Mouse (Mus musculus) liver, embryonic 13.5 days (tissue): Measurements from ENCODE around the gene Sema6d. TPM values are rescaled to one million over a fixed set of nuclear protein-coding genes. Genes with fewer than 3 reads are reported as not detected.

Experiments
- ATAC-seq: fragments of 200-750 bp; cut with Nextera tagmentation; 2 replicates; pipeline ENCODE4 v1.8.0; 2017; ENCODE audit warnings: low read depth, mild to moderate bottlenecking, moderate number of reproducible peaks, moderate library complexity
- DNase-seq: peaks from one replicate; pipeline ENCODE4 v3.0.0; 2022
- H3K27ac ChIP-seq: fragments of 300-500 bp; sonication (generic); 2 replicates; pipeline ENCODE4 v1.5.1; 2015; ENCODE audit warnings: moderate library complexity, mild to moderate bottlenecking, inconsistent platforms
- H3K27me3 ChIP-seq: fragments of 300-500 bp; sonication (generic); 2 replicates; pipeline ENCODE4 v1.6.1; 2015; ENCODE audit warnings: mild to moderate bottlenecking, inconsistent platforms
- H3K36me3 ChIP-seq: fragments of 300-500 bp; sonication (generic); 2 replicates; pipeline ENCODE4 v1.6.1; 2015; ENCODE audit warnings: mild to moderate bottlenecking, inconsistent platforms
- H3K4me1 ChIP-seq: fragments of 300-500 bp; sonication (generic); replicated peaks from 2 replicates; pipeline ENCODE4 v1.6.1; 2015; ENCODE audit warnings: inconsistent platforms
- H3K4me2 ChIP-seq: fragments of 300-500 bp; sonication (generic); 2 replicates; pipeline ENCODE4 v1.6.1; 2015; ENCODE audit warnings: inconsistent platforms, mild to moderate bottlenecking, moderate library complexity
- H3K4me3 ChIP-seq: fragments of 300-500 bp; sonication (generic); replicated peaks from 2 replicates; pipeline ENCODE4 v1.5.1; 2015; ENCODE audit warnings: mild to moderate bottlenecking, inconsistent platforms
- H3K9ac ChIP-seq: fragments of 300-500 bp; sonication (generic); 2 replicates; pipeline ENCODE4 v1.6.1; 2015; ENCODE audit warnings: mild to moderate bottlenecking, inconsistent platforms
- H3K9me3 ChIP-seq: fragments of 300-500 bp; sonication (generic); replicated peaks from 2 replicates; pipeline ENCODE4 v1.6.1; 2016; ENCODE audit warnings: inconsistent platforms
- WGBS: fragments of 180-500 bp; shearing (Covaris S2); methylation state at CpG from one replicate; pipeline ENCODE4 v1.1.7; 2015; ENCODE audit not compliant: insufficient replicate concordance; 5-methylcytosine and 5-hydroxymethylcytosine counted together
- polyA plus RNA-seq: library from polyadenylated mRNA; unstranded; fragments of >200 nt; fragmentation: Nextera tagmentation; extraction: Ambion mirVana; gene quantifications from 2 replicates; pipeline ENCODE4 v1.2.1, GENCODE M21; 2015

The Sema6d gene
- polyA plus RNA-seq, 1 experiment from 2014 or later: 2.8 TPM

DNA sequence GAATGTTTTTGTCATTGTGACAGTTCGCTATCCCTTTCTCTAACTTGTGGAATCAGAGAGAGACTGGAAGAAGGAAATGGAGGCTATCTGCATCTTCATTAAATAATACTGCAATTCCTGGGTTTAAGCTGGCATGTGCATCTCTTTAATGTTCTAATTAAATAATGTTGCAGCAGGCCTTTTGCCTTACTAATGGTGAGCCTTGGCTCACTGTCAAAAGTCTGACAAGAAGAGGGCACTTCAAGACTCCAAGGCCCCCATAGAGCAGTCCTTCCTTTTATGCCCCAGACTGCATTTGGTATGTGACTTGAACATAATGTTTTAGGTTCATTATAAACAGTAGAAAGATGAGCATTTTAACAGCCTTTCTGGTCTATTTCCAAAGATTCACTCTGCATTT lies 147.1 kb downstream of the Sema6d start:
- H3K4me1 ChIP-seq: no peaks in the 10 kb centered on the region
- no peak overlapping the region for H3K27ac ChIP-seq
- no peak overlapping the region for H3K9ac ChIP-seq
- WGBS: 69% methylated on average over 1 of the region's 1 CpGs
- H3K9me3 ChIP-seq: no peaks in the 10 kb centered on the region
- no peak overlapping the region for H3K4me2 ChIP-seq
- H3K27me3 ChIP-seq: no peaks in the 10 kb centered on the region
- DNase-seq: no peak
- ATAC-seq: no peak
- no peak overlapping the region for H3K4me3 ChIP-seq
- no peaks in the 10 kb centered on the region for H3K36me3 ChIP-seq

DNA sequence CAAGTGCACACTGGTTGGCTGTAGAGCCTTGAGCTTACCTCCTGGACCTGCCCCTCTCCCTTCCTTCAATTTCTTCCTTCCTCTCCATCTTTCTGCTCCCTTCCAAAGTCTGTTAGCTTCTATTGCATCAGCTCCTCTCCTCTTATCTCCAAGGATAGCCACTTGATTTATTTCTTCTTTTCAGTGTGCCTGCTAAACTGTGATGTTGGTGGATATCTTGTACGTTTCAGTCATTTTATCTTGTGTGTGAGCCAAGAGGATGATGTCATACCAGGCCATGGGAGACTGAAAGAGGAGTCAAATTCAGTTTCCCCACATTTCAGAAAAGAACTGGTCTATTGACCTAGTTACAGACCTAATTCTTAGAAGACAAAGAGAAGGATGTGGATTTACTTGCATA lies 153.8 kb downstream of the Sema6d start:
- Histone ChIP-seq H3K36me3 (no peaks in the 10 kb centered on the region), H3K4me1 (no peaks in the 10 kb centered on the region), H3K27me3 (no peaks in the 10 kb centered on the region), H3K27ac (no peak overlapping the region), H3K4me2 (no peak overlapping the region), H3K4me3 (no peak overlapping the region), H3K9ac (no peak overlapping the region), H3K9me3 (no peaks in the 10 kb centered on the region)
- WGBS: 48% methylated on average over 1 of the region's 1 CpGs
- DNase-seq (no peak), ATAC-seq (no peak)

GRCm38 (mm10) chr2:124244543-124245245 lies 154.9 kb downstream of the Sema6d start:
- DNase-seq: no peak
- no peaks in the 10 kb centered on the region for H3K27me3 ChIP-seq
- H3K4me2 ChIP-seq: no peak overlapping the region
- no peaks in the 10 kb centered on the region for H3K4me1 ChIP-seq
- no peaks in the 10 kb centered on the region for H3K9me3 ChIP-seq
- H3K36me3 ChIP-seq: no peaks in the 10 kb centered on the region
- H3K4me3 ChIP-seq: no peak overlapping the region
- no peak for ATAC-seq
- no peak overlapping the region for H3K27ac ChIP-seq
- H3K9ac ChIP-seq: no peak overlapping the region
- 52% methylated on average over 4 of the region's 4 CpGs for WGBS

GRCm38 (mm10) chr2:124258108-124258507 lies 168.3 kb downstream of the Sema6d start:
- ATAC-seq: no peak
- H3K9ac ChIP-seq: no peak overlapping the region
- no peak for DNase-seq
- H3K4me2 ChIP-seq: no peak overlapping the region
- H3K27me3 ChIP-seq: no peaks in the 10 kb centered on the region
- 41% methylated on average over 1 of the region's 1 CpGs for WGBS
- no peak overlapping the region for H3K27ac ChIP-seq
- H3K36me3 ChIP-seq: no peaks in the 10 kb centered on the region
- H3K4me3 ChIP-seq: no peak overlapping the region
- H3K4me1 ChIP-seq: no peaks in the 10 kb centered on the region
- no peaks in the 10 kb centered on the region for H3K9me3 ChIP-seq

- H3K4me3 ChIP-seq: no peak overlapping the region
- no peaks in the 10 kb centered on the region for H3K27me3 ChIP-seq
- H3K36me3 ChIP-seq: no peaks in the 10 kb centered on the region
- no peak for ATAC-seq
- no peaks in the 10 kb centered on the region for H3K9me3 ChIP-seq
- H3K9ac ChIP-seq: no peak overlapping the region
- no peak overlapping the region for H3K4me2 ChIP-seq
- WGBS: 37% methylated on average over 3 of the region's 3 CpGs
- DNase-seq: no peak
- H3K4me1 ChIP-seq: no peaks in the 10 kb centered on the region
- no peak overlapping the region for H3K27ac ChIP-seq
Observed at GRCm38 (mm10) chr2:124264309-124264708, 174.5 kb downstream of the Sema6d start.

GRCm38 (mm10) chr2:124271156-124271555 lies 181.4 kb downstream of the Sema6d start:
- H3K9me3 ChIP-seq: no peaks in the 10 kb centered on the region
- DNase-seq (no peak), ATAC-seq (no peak)
- no peaks in the 10 kb centered on the region for H3K36me3 ChIP-seq
- H3K4me3 ChIP-seq: no peak overlapping the region
- H3K27me3 ChIP-seq: no peaks in the 10 kb centered on the region
- no peak overlapping the region for H3K9ac ChIP-seq
- no peak overlapping the region for H3K4me2 ChIP-seq
- no peak overlapping the region for H3K27ac ChIP-seq
- WGBS: 64% methylated on average over 6 of the region's 6 CpGs
- no peaks in the 10 kb centered on the region for H3K4me1 ChIP-seq

DNA sequence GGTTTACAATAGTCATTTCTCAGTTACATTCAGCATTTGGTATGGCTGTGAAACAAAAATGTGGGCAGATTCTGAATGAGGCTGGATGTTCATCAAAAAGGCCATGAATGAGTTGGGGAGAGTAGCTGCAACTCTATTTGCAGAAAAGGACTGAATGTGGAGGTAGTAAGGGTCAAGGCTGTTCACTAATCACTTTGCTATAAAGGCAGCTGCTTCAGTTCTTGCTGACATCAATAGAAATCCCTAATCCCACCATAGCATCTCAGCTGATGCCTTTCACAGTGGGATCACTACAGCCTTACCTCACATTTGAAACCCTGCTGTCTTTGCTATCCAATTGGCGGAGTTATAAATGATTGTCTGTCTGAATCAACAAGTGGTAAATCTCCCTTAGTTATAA lies 187.7 kb downstream of the Sema6d start:
- Histone ChIP-seq H3K27ac (no peak overlapping the region), H3K4me3 (no peak overlapping the region), H3K36me3 (no peaks in the 10 kb centered on the region), H3K4me2 (no peak overlapping the region), H3K9me3 (no peaks in the 10 kb centered on the region), H3K4me1 (no peaks in the 10 kb centered on the region), H3K27me3 (no peaks in the 10 kb centered on the region), H3K9ac (no peak overlapping the region)
- WGBS: 56% methylated on average over 1 of the region's 1 CpGs
- no peak for ATAC-seq
- no peak for DNase-seq

DNA sequence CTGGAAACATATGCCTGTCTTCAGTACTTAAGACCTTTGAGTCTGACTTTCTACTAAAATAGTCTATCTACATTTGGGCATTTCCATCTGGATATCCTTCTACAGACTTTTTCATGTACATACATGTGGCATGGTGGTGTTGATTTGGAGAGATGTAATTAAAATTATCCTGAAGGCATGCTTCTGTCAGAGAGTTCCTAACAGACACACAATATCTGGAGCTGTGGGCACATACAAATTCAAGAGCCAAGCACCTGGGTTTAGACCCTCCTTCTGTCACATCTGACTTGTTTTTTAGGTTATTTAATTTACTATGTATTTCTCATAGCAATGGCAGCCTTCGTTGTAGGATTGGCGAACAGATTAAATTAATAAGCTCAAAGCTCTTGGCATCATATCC lies 195.3 kb downstream of the Sema6d start:
- DNase-seq: no peak
- Histone ChIP-seq H3K9me3 (no peaks in the 10 kb centered on the region), H3K9ac (no peak overlapping the region), H3K27ac (no peak overlapping the region), H3K4me1 (no peaks in the 10 kb centered on the region), H3K4me3 (no peak overlapping the region), H3K27me3 (no peaks in the 10 kb centered on the region), H3K36me3 (no peaks in the 10 kb centered on the region), H3K4me2 (no peak overlapping the region)
- 65% methylated on average over 2 of the region's 2 CpGs for WGBS
- no peak for ATAC-seq

DNA sequence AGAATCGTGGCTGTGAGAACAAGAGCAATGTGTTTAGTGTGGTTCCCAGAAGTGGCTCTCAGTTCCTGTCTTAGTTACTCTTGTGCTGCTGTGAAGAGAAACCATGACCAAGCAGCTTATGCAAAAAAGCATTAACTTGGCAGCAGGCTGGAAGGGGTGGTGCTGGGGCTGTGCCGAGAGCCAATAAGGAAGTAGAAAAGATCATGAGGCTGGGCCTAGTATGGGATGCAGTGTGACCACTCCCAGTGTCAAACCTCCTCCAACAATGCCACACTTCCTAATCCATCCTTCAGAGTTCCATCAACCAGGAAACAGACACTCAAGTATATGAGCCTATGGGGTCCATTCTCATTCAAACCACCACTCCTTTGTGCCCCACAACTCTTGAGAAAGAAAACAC lies 199.6 kb downstream of the Sema6d start:
- Histone ChIP-seq H3K4me3 (no peak overlapping the region), H3K9ac (no peak overlapping the region), H3K9me3 (no peaks in the 10 kb centered on the region), H3K27me3 (no peaks in the 10 kb centered on the region), H3K36me3 (no peaks in the 10 kb centered on the region), H3K27ac (no peak overlapping the region), H3K4me1 (no peaks in the 10 kb centered on the region), H3K4me2 (no peak overlapping the region)
- no peak for DNase-seq
- 59% methylated on average over 2 of the region's 2 CpGs for WGBS
- ATAC-seq: no peak

DNA sequence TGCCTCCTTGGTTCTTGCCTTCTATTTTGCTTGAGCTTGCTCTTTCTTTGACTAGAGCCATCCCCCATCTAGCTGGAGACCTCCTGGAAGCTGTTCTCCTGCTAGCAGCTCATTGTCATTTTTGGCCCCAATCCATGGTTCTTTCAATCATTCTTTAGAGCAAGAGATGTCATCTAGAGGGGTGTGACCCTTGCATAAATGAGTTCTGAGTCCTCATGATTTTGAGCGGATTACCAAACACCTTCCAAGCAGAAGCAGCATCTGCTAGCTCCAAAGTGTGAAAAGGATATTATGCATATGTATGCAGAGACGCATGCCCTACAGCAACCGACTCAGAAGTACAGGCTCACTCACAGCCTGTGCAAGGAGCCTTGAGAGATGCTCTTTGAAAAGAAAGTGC lies 201.4 kb downstream of the Sema6d start:
- H3K4me2 ChIP-seq: no peak overlapping the region
- no peaks in the 10 kb centered on the region for H3K9me3 ChIP-seq
- WGBS: 74% methylated on average over 3 of the region's 3 CpGs
- H3K4me3 ChIP-seq: no peak overlapping the region
- DNase-seq (no peak), ATAC-seq (no peak)
- no peak overlapping the region for H3K27ac ChIP-seq
- H3K9ac ChIP-seq: no peak overlapping the region
- H3K4me1 ChIP-seq: no peaks in the 10 kb centered on the region
- H3K27me3 ChIP-seq: no peaks in the 10 kb centered on the region
- H3K36me3 ChIP-seq: no peaks in the 10 kb centered on the region

- no peaks in the 10 kb centered on the region for H3K4me1 ChIP-seq
- no peaks in the 10 kb centered on the region for H3K27me3 ChIP-seq
- DNase-seq: no peak
- ATAC-seq: no peak
- no peak overlapping the region for H3K9ac ChIP-seq
- WGBS: 57% methylated on average over 2 of the region's 2 CpGs
- H3K27ac ChIP-seq: no peak overlapping the region
- H3K4me3 ChIP-seq: no peak overlapping the region
- no peak overlapping the region for H3K4me2 ChIP-seq
- H3K9me3 ChIP-seq: no peaks in the 10 kb centered on the region
- H3K36me3 ChIP-seq: no peaks in the 10 kb centered on the region
Observed at GRCm38 (mm10) chr2:124293601-124294000, 203.8 kb downstream of the Sema6d start.

DNA sequence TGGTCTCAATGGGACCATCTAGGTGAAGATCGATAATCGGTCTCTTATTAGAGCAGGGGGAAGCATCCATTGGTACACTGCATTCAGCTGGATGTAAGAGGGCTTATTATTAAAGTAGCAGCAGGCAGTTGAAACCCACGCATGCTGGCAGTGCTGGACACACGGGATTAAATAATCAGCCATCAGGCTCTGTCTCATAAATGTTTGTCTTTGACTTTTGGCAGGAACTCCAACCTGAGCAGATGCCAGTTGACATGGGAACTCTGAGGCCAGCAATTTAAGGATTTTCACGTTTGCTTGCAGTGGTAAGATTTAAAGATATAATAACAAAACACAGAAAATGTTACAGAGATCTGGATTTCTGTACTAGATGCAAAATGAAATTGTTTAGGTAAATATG lies 208.6 kb downstream of the Sema6d start:
- H3K4me3 ChIP-seq: no peak overlapping the region
- H3K27ac ChIP-seq: no peak overlapping the region
- no peak for DNase-seq
- H3K27me3 ChIP-seq: no peaks in the 10 kb centered on the region
- H3K4me1 ChIP-seq: no peaks in the 10 kb centered on the region
- ATAC-seq: no peak
- no peak overlapping the region for H3K4me2 ChIP-seq
- no peaks in the 10 kb centered on the region for H3K36me3 ChIP-seq
- 52% methylated on average over 5 of the region's 5 CpGs for WGBS
- H3K9ac ChIP-seq: no peak overlapping the region
- no peaks in the 10 kb centered on the region for H3K9me3 ChIP-seq
